ENCODE assay signal across 24 mouse cellular contexts in the genomic region with DNA sequence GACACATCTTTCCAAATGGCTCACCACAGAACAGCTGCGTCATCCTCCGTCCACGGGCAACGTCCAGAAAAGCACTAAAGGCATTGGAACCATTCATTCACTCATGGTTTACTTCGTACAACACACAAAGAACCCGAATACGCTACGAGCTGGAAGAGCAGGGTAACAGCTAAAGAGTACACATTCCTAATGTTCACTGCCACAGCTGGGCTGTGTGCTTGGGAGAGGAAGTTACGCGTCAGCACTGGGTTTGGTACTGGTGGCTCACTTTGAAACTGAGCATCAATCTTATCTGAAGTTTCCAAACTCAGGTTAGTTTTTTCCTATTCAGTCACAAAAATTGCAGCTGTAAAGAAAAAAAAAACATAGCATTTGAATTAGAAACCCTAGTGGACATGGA. TPM values are rescaled to one million over a fixed set of nuclear protein-coding genes. Genes with fewer than 3 reads are reported as not detected.
DNase-seq lines count a peak whose midpoint lies in the region; ATAC-seq and TF ChIP-seq lines count a peak whose summit lies in the region.
"Had no signal": no experiment of that assay in that cellular context is flagged by ENCODE, and none has a peak within 500 bp of the region (broad histone marks: within the 10 kb centered on the region; RNA-seq: fewer than 3 reads in every experiment).

No protein-coding gene starts in this region.

- H3K36me3 ChIP-seq in limb, embryonic 11.5 days (ENCODE audit: control insufficient read depth, insufficient read depth, low read length): no peaks in the 10 kb centered on the region
- H3K36me3 ChIP-seq in limb, embryonic 10.5 days: no peaks in the 10 kb centered on the region
- no peaks in the 10 kb centered on the region for H3K36me3 ChIP-seq in lung, embryonic 14.5 days (ENCODE audit: insufficient read depth)
- H3K36me3 ChIP-seq in CH12.LX (replicated peaks in 1 of 2; ENCODE audit: control insufficient read depth in 1 of 2, insufficient read depth in 1 of 2, low read length in 1 of 2): no peaks in the 10 kb centered on the region
- H3K36me3 ChIP-seq: G1E had no signal

- no peak overlapping the region for H3K4me2 ChIP-seq in limb, embryonic 11.5 days (ENCODE audit: low read depth, severe bottlenecking)
- 0 out of 2 replicates have a peak overlapping the region, but pooled peaks have one; percentile 18 for H3K4me2 ChIP-seq in lung, embryonic 14.5 days
- H3K4me2 ChIP-seq in CH12.LX (ENCODE audit: insufficient read depth, low read depth, poor library complexity, severe bottlenecking): peak overlapping the region; percentile 96

- H3K27me3 ChIP-seq in limb, embryonic 11.5 days (ENCODE audit: control insufficient read depth, insufficient read depth, low read length): no peaks in the 10 kb centered on the region
- H3K27me3 ChIP-seq in limb, embryonic 10.5 days (ENCODE audit: low read depth, poor library complexity, severe bottlenecking): no peaks in the 10 kb centered on the region
- H3K27me3 ChIP-seq in lung, embryonic 14.5 days (ENCODE audit: insufficient read depth, low read length): no peaks in the 10 kb centered on the region
- H3K27me3 ChIP-seq in CH12.LX (replicated peaks): no peaks in the 10 kb centered on the region

- no peaks in the 10 kb centered on the region for H3K79me2 ChIP-seq in CH12.LX (replicated peaks; ENCODE audit: control insufficient read depth, extremely low read depth, insufficient read depth, poor library complexity, severe bottlenecking)

- peak; percentile 51 for DNase-seq in heart, adult 11 months
- DNase-seq in heart, adult 9 months (ENCODE audit: low spot score in 2 of 2): no peak
- peak; percentile 18 for DNase-seq in limb, embryonic 11.5 days (ENCODE audit: low spot score)
- no peak for DNase-seq in limb, embryonic 10.5 days (ENCODE audit: low spot score)
- peak; percentile 43 for DNase-seq in lung, embryonic 14.5 days
- DNase-seq in lung, postnatal 10 days: no peak
- peak; percentile 53 for DNase-seq in CH12.LX (ENCODE audit: extremely low read depth)
- DNase-seq in Muller cell, postnatal 12 days (ENCODE audit: inconsistent ontology term): no peak
- DNase-seq: adrenal gland, adult 2 months; adrenal gland, adult 8-10 months; adrenal gland, postnatal 10 days; adrenal gland, postnatal 14 days; adrenal gland, postnatal 25 days; adrenal gland, postnatal 36 days; B cell, adult 2 months; cerebellum, adult 11 months; cerebellum, adult 11-12 months; cerebellum, adult 18-20 months; cerebellum, adult 2 months had no signal

- H3K27ac ChIP-seq in limb, embryonic 11.5 days (replicated peaks; ENCODE audit: low read depth, low read length): no peak overlapping the region
- H3K27ac ChIP-seq in limb, embryonic 10.5 days: no peak overlapping the region
- no peak overlapping the region for H3K27ac ChIP-seq in lung, embryonic 14.5 days (ENCODE audit: low read depth)
- H3K27ac ChIP-seq in CH12.LX (ENCODE audit: insufficient read depth, low read depth): peak overlapping the region; percentile 43; the same call in 1 of the 2 replicates

- in situ Hi-C loops in CH12.LX (cut with MboI; ENCODE audit: low pct_ligation_motif_present, low pct_unique_long_range_greater_than_20kb, low sequenced_read_pairs): no loop called here

- peaks cover 3% of the 10 kb centered on the region; the same call in 1 of the 2 replicates for H3K4me1 ChIP-seq in limb, embryonic 11.5 days (ENCODE audit: control insufficient read depth, insufficient read depth, low read length)
- H3K4me1 ChIP-seq in limb, embryonic 10.5 days: peaks cover 17% of the 10 kb centered on the region
- no peaks in the 10 kb centered on the region for H3K4me1 ChIP-seq in lung, embryonic 14.5 days (ENCODE audit: insufficient read depth)
- H3K4me1 ChIP-seq in CH12.LX (ENCODE audit: control insufficient read depth in 1 of 2, insufficient read depth in 2 of 2): peaks cover 4 to 12% of the 10 kb centered on the region in 2 experiments; a peak in 3 of 4 replicates

- dilution Hi-C loops in CH12.LX (cut with MboI; ENCODE audit: extremely low pct_ligation_motif_present, extremely low pct_unique_long_range_greater_than_20kb, low sequenced_read_pairs): no loop called here

- no peak for TF ChIP-seq POLR2A in CH12.LX (IDR thresholded peaks at IDR 0.05; ENCODE audit: low read depth, low read length)

- TF ChIP-seq RAD21 in CH12.LX (IDR thresholded peaks at IDR 0.05; ENCODE audit: low read depth, low read length): no peak

- no peaks in the 10 kb centered on the region for H3K9me3 ChIP-seq in limb, embryonic 11.5 days (ENCODE audit: control insufficient read depth, low read length)
- H3K9me3 ChIP-seq in limb, embryonic 10.5 days (replicated peaks): no peaks in the 10 kb centered on the region
- no peaks in the 10 kb centered on the region for H3K9me3 ChIP-seq in lung, embryonic 14.5 days (ENCODE audit: low read depth, low read length)
- no peaks in the 10 kb centered on the region for H3K9me3 ChIP-seq in CH12.LX (replicated peaks; ENCODE audit: low read length)
- H3K9me3 ChIP-seq: G1E had no signal

- ATAC-seq in limb, embryonic 11.5 days (ENCODE audit: insufficient number of reproducible peaks, low FRiP score, low TSS enrichment, low read depth): no peak
- ATAC-seq in lung, embryonic 14.5 days (ENCODE audit: insufficient read depth): peak; percentile 71
- ATAC-seq: activated CD4-positive, CD25-positive, alpha-beta regulatory T cell, adult 4 months; CD4-positive, CD25-positive, alpha-beta regulatory T cell, adult 4 months; Patski had no signal

- WGBS in limb, embryonic 11.5 days: 78% methylated on average over 10 of the region's 10 CpGs
- WGBS in limb, embryonic 10.5 days: 85% methylated on average over 10 of the region's 10 CpGs
- WGBS in lung, embryonic 14.5 days: 34% methylated on average over 10 of the region's 10 CpGs

- TF ChIP-seq CTCF in lung, embryonic 14.5 days (IDR thresholded peaks at IDR 0.05; ENCODE audit: low read depth): no peak
- TF ChIP-seq CTCF in CH12.LX (conservative IDR thresholded peaks at IDR 0.05 in 1 of 2, IDR thresholded peaks at IDR 0.05 in 1 of 2; ENCODE audit: low read depth in 2 of 2, low read length in 2 of 2): no peak

- peak; percentile 36; the same call in 1 of the 2 replicates for TF ChIP-seq EP300 in CH12.LX (IDR thresholded peaks at IDR 0.05; ENCODE audit: low read length)

- H3K9ac ChIP-seq in limb, embryonic 11.5 days (ENCODE audit: low read length): no peak overlapping the region
- no peak overlapping the region for H3K9ac ChIP-seq in lung, embryonic 14.5 days
- H3K9ac ChIP-seq in CH12.LX (ENCODE audit: insufficient read depth, low read depth): peak overlapping the region; percentile 63; the same call in 1 of the 2 replicates

- no peak overlapping the region for H3K4me3 ChIP-seq in limb, embryonic 11.5 days (ENCODE audit: low read depth, low read length)
- no peak overlapping the region for H3K4me3 ChIP-seq in limb, embryonic 10.5 days
- H3K4me3 ChIP-seq in lung, embryonic 14.5 days (ENCODE audit: low read depth, low read length): no peak overlapping the region
- peak overlapping the region; percentile 34 to 62 (median 35) for H3K4me3 ChIP-seq in CH12.LX (replicated peaks in 1 of 3; ENCODE audit: low read depth in 2 of 3, low read length in 2 of 3, poor library complexity in 1 of 3)

TF ChIP-seq in CH12.LX, 34 proteins besides CTCF, POLR2A, EP300 and RAD21 (continues in another document):
- peak; percentile 51; the same call in 1 of the 2 replicates for TF ChIP-seq MAFK (IDR thresholded peaks at IDR 0.05; ENCODE audit: insufficient replicate concordance, low read length)
- TF ChIP-seq MAZ (IDR thresholded peaks at IDR 0.05; ENCODE audit: low read depth, low read length): no peak
- TF ChIP-seq ZKSCAN1 (IDR thresholded peaks at IDR 0.05; ENCODE audit: borderline replicate concordance, low read depth, low read length): no peak
- peak; percentile 32; the same call in 1 of the 2 replicates for TF ChIP-seq ELF1 (IDR thresholded peaks at IDR 0.05; ENCODE audit: low read depth, low read length)
- no peak for TF ChIP-seq ZMIZ1 (IDR thresholded peaks at IDR 0.05; ENCODE audit: low read depth, low read length)
- TF ChIP-seq ETS1 (conservative IDR thresholded peaks at IDR 0.05; ENCODE audit: low read depth, low read length): peak; percentile 44
- no peak for TF ChIP-seq GABPA (IDR thresholded peaks at IDR 0.05; ENCODE audit: insufficient replicate concordance, low read depth, low read length)
- TF ChIP-seq SIN3A (IDR thresholded peaks at IDR 0.05; ENCODE audit: low read length): no peak
- no peak; the same call in none of the 2 replicates for TF ChIP-seq JUND (conservative IDR thresholded peaks at IDR 0.05; ENCODE audit: low read depth, low read length)
- peak; percentile 8; the same call in 1 of the 2 replicates for TF ChIP-seq HCFC1 (IDR thresholded peaks at IDR 0.05; ENCODE audit: low read depth, low read length)
- peak; percentile 26; the same call in 1 of the 2 replicates for TF ChIP-seq IRF4 (IDR thresholded peaks at IDR 0.05; ENCODE audit: low read depth, low read length)
- peak; percentile 80 for TF ChIP-seq ZNF384 (IDR thresholded peaks at IDR 0.05; ENCODE audit: low read depth, low read length)
- TF ChIP-seq MAX (IDR thresholded peaks at IDR 0.05; ENCODE audit: low read length): no peak
- TF ChIP-seq NELFE (IDR thresholded peaks at IDR 0.05; ENCODE audit: low read depth, low read length): no peak
- TF ChIP-seq CHD1 (IDR thresholded peaks at IDR 0.05; ENCODE audit: low read depth, low read length): 0 out of 2 replicates have a peak, but pooled peaks have one; percentile 37
- no peak for TF ChIP-seq ZC3H11A (IDR thresholded peaks at IDR 0.05; ENCODE audit: low read depth, low read length)
- no peak for TF ChIP-seq MYC (IDR thresholded peaks at IDR 0.05; ENCODE audit: low read depth, low read length)
- peak; percentile 20; the same call in 1 of the 2 replicates for TF ChIP-seq TCF12 (IDR thresholded peaks at IDR 0.05; ENCODE audit: low read depth, low read length)
- TF ChIP-seq MXI1 (IDR thresholded peaks at IDR 0.05; ENCODE audit: low read depth, low read length): no peak; the same call in 1 of the 2 replicates
- no peak for TF ChIP-seq KAT2A (IDR thresholded peaks at IDR 0.05; ENCODE audit: insufficient replicate concordance, low read length)
- peak; percentile 24; the same call in 1 of the 2 replicates for TF ChIP-seq CHD2 (IDR thresholded peaks at IDR 0.05; ENCODE audit: low read length)
- TF ChIP-seq USF1 (IDR thresholded peaks at IDR 0.05; ENCODE audit: low read depth, low read length): no peak
- peak; percentile 46; the same call in 1 of the 2 replicates for TF ChIP-seq JUN (IDR thresholded peaks at IDR 0.05; ENCODE audit: insufficient read depth, low read depth, low read length)

RNA-seq across cellular contexts. Expression of a gene that starts 23.5 kb away (rescaled TPM):
- 3.8 and 4.5 TPM in 2 replicates for polyA plus RNA-seq in limb, embryonic 11.5 days (2014; fragmentation: Nextera tagmentation; extraction: Ambion mirVana)
- polyA plus RNA-seq in limb, embryonic 10.5 days (2016; fragmentation: Nextera tagmentation; extraction: Ambion mirVana): 1.8 and 2.3 TPM in 2 replicates
- polyA plus RNA-seq in lung, embryonic 14.5 days (2014; fragmentation: Nextera tagmentation; extraction: Ambion mirVana): 42.5 and 46.1 TPM in 2 replicates
- total RNA-seq in CH12.LX (2012; rRNA removed) (not detected in 2 replicates), CH12.LX (2014; rRNA removed) (not detected in 2 replicates)
- not detected in 2 replicates for polyA plus RNA-seq in CH12.LX (2012; ENCODE audit: insufficient read length, low read depth)
- total RNA-seq: MEL had no signal
- polyA plus RNA-seq: activated CD4-positive, CD25-positive, alpha-beta regulatory T cell, adult 4 months; CD4-positive, CD25-positive, alpha-beta regulatory T cell, adult 4 months; G1E had no signal

Comparison
In these comparisons a context has a peak if more than half of its experiments do, and no peak if none do; other contexts are left out.
1. DNase-seq: peak in heart, adult 11 months (single experiment), limb, embryonic 11.5 days (single experiment), lung, embryonic 14.5 days (single experiment) and CH12.LX (single experiment); none in heart, adult 9 months (0 of 2), limb, embryonic 10.5 days (single experiment), lung, postnatal 10 days (single experiment) and Muller cell, postnatal 12 days (single experiment).
2. H3K4me3 ChIP-seq: peak in CH12.LX (3 of 3); none in limb, embryonic 11.5 days (single experiment), limb, embryonic 10.5 days (single experiment) and lung, embryonic 14.5 days (single experiment).